Comparison of ENCODE assay signal across 8 mouse cellular contexts in genomic region chr12:76532926-76533376, GRCm38 (mm10). TPM values are rescaled to one million over a fixed set of nuclear protein-coding genes. Genes with fewer than 3 reads are reported as not detected.
A peak's percentile ranks its signal among the peaks of the same experiment; 100 is the strongest.
DNase-seq lines count a peak whose midpoint lies in the region; ATAC-seq and TF ChIP-seq lines count a peak whose summit lies in the region.

No protein-coding gene starts in this region.

- under 1% methylated on average over 31 of the region's 31 CpGs for WGBS in kidney, embryonic 16.5 days
- under 1% methylated on average over 31 of the region's 31 CpGs for WGBS in neural tube, embryonic 13.5 days

- no peaks in the 10 kb centered on the region for H3K36me3 ChIP-seq in testis, adult 2 months (ENCODE audit: control insufficient read depth, insufficient read depth, low read length)
- no peaks in the 10 kb centered on the region for H3K36me3 ChIP-seq in kidney, embryonic 16.5 days (ENCODE audit: insufficient read depth, low read length)
- H3K36me3 ChIP-seq in neural tube, embryonic 13.5 days = no peaks in the 10 kb centered on the region

- TF ChIP-seq CTCF in testis, adult 2 months (IDR thresholded peaks at IDR 0.05; ENCODE audit: control insufficient read depth, insufficient read depth, insufficient replicate concordance, low read depth, low read length) = no peak

- peak overlapping the region; percentile 88 for H3K9ac ChIP-seq in kidney, embryonic 16.5 days (replicated peaks; ENCODE audit: low read length)
- peak overlapping the region; percentile 70 for H3K9ac ChIP-seq in neural tube, embryonic 13.5 days

- peak; percentile 64 for DNase-seq in embryo, embryonic 10.5 days (ENCODE audit: low spot score)
- DNase-seq in embryo, embryonic 9.5 days (ENCODE audit: extremely low spot score) = no peak
- no peak for DNase-seq in testis, postnatal 14 days (ENCODE audit: low spot score)
- no peak for DNase-seq in embryo, embryonic 11 days
- DNase-seq in adrenal gland, postnatal 25 days = no peak

- peaks cover 4% of the 10 kb centered on the region for H3K4me1 ChIP-seq in testis, adult 2 months (ENCODE audit: control insufficient read depth, insufficient read depth, low read length)
- peaks cover 53% of the 10 kb centered on the region for H3K4me1 ChIP-seq in kidney, embryonic 16.5 days (ENCODE audit: insufficient read depth, low read length)
- H3K4me1 ChIP-seq in neural tube, embryonic 13.5 days (replicated peaks) = peaks cover 29% of the 10 kb centered on the region

- peak overlapping the region; percentile 96 for H3K4me2 ChIP-seq in kidney, embryonic 16.5 days (replicated peaks; ENCODE audit: low read depth, low read length)
- peak overlapping the region; percentile 97 for H3K4me2 ChIP-seq in neural tube, embryonic 13.5 days

- H3K27ac ChIP-seq in testis, adult 2 months (ENCODE audit: control insufficient read depth, insufficient read depth, low read depth, low read length) = peak overlapping the region; percentile 1; the same call in 1 of the 2 replicates
- H3K27ac ChIP-seq in kidney, embryonic 16.5 days (ENCODE audit: low read length) = peak overlapping the region; percentile 94
- H3K27ac ChIP-seq in neural tube, embryonic 13.5 days (replicated peaks) = no peak overlapping the region

- peak overlapping the region; percentile 83 for H3K4me3 ChIP-seq in testis, adult 2 months (ENCODE audit: control insufficient read depth, low read depth, low read length)
- peak overlapping the region; percentile 78 for H3K4me3 ChIP-seq in kidney, embryonic 16.5 days (ENCODE audit: low read length)
- H3K4me3 ChIP-seq in neural tube, embryonic 13.5 days = peak overlapping the region; percentile 57

- ATAC-seq in kidney, embryonic 16.5 days (ENCODE audit: low FRiP score, low TSS enrichment) = no peak
- ATAC-seq in neural tube, embryonic 13.5 days (ENCODE audit: low read depth) = peak; percentile 40; the same call in 1 of the 2 replicates

- no peaks in the 10 kb centered on the region for H3K27me3 ChIP-seq in testis, adult 2 months (ENCODE audit: control insufficient read depth, insufficient read depth, low read length)
- H3K27me3 ChIP-seq in kidney, embryonic 16.5 days (ENCODE audit: insufficient read depth, low read length) = no peaks in the 10 kb centered on the region
- H3K27me3 ChIP-seq in neural tube, embryonic 13.5 days = peaks cover 83% of the 10 kb centered on the region

- TF ChIP-seq POLR2A in testis, adult 2 months (IDR thresholded peaks at IDR 0.05; ENCODE audit: control insufficient read depth, low read depth, low read length) = no peak

- H3K9me3 ChIP-seq in kidney, embryonic 16.5 days (ENCODE audit: low read length) = no peaks in the 10 kb centered on the region
- H3K9me3 ChIP-seq in neural tube, embryonic 13.5 days = no peaks in the 10 kb centered on the region

RNA-seq across cellular contexts. Expression of gene Plekhg3, which starts 2.3 kb away (rescaled TPM):
- polyA plus RNA-seq in testis, adult 2 months (2012; rRNA removed) = 2.2 and 2.7 TPM in 2 replicates
- polyA plus RNA-seq in kidney, embryonic 16.5 days (2015; fragmentation: Nextera tagmentation; extraction: Ambion mirVana) = 23.0 and 24.8 TPM in 2 replicates
- polyA plus RNA-seq in neural tube, embryonic 13.5 days (2015; fragmentation: Nextera tagmentation; extraction: Ambion mirVana) = 1.7 and 2.8 TPM in 2 replicates
- total RNA-seq in adrenal gland, postnatal 25 days (2021) = 12.2 and 14.7 TPM in 2 replicates
